Mouse (Mus musculus) small intestine, adult 2 months (tissue): ENCODE measurements at regions not wholly inside any gene's neighbourhood (a gene's known extent, or its start where the extent isn't known, plus 50 kb on each side); places are given as distances from the start of the nearest gene placed in this dataset.

Experiments
- H3K27ac ChIP-seq: fragments of 200-500 bp; 2 replicates; pipeline ENCODE4 v1.5.1; 2012; ENCODE audit warnings: low read depth, low read length, control low read depth, inconsistent platforms; ENCODE audit not compliant: insufficient read depth
- H3K27me3 ChIP-seq: fragments of 200-500 bp; 2 replicates; pipeline ENCODE4 v1.6.1; 2012; ENCODE audit warnings: mild to moderate bottlenecking, moderate library complexity, low read length, inconsistent platforms; ENCODE audit not compliant: control insufficient read depth, insufficient read depth
- H3K36me3 ChIP-seq: fragments of 200-500 bp; 2 replicates; pipeline ENCODE4 v1.6.1; 2012; ENCODE audit warnings: mild to moderate bottlenecking, low read length, control low read depth, inconsistent platforms; ENCODE audit not compliant: control insufficient read depth, insufficient read depth
- H3K4me1 ChIP-seq: fragments of 200-500 bp; 2 replicates; pipeline ENCODE4 v1.6.1; 2012; ENCODE audit warnings: low read length, inconsistent platforms, mixed read lengths; ENCODE audit not compliant: control insufficient read depth, insufficient read depth, insufficient read length
- H3K4me3 ChIP-seq: fragments of 200-500 bp; 2 replicates; pipeline ENCODE4 v1.5.1; 2012; ENCODE audit warnings: low read depth, mild to moderate bottlenecking, control low read depth, inconsistent platforms, low read length, moderate library complexity
- CTCF ChIP-seq: fragments of 200-500 bp; IDR thresholded peaks from 2 replicates; pipeline ENCODE4 v1.5.1; 2012; ENCODE audit warnings: low read depth, mild to moderate bottlenecking, control low read depth, inconsistent platforms, low read length, moderate library complexity, mixed read lengths; ENCODE audit not compliant: insufficient replicate concordance, insufficient read length; ENCODE audit errors: extremely low read depth
- POLR2A ChIP-seq: fragments of 200-500 bp; IDR thresholded peaks from 2 replicates; pipeline ENCODE4 v1.6.1; 2012; ENCODE audit warnings: low read depth, mild to moderate bottlenecking, control low read depth, inconsistent platforms, low read length, moderate library complexity
- WGBS: fragments of 180-500 bp; shearing (Covaris S2); methylation state at CpG from one replicate; pipeline ENCODE4 v1.1.7; 2018; 5-methylcytosine and 5-hydroxymethylcytosine counted together

- Histone ChIP-seq H3K36me3 (no peaks in the 10 kb centered on the region), H3K4me1 (no peaks in the 10 kb centered on the region), H3K4me3 (no peak overlapping the region), H3K27ac (no peak overlapping the region), H3K27me3 (no peaks in the 10 kb centered on the region)
- TF ChIP-seq POLR2A (no peak), CTCF (peak; percentile 38; the same call in 1 of the 2 replicates)
- WGBS = 21% methylated on average over 5 of the region's 5 CpGs
Observed at GRCm38 (mm10) chrX:21293666-21294065, 118.2 kb upstream of the Gm21876 start.

GRCm38 (mm10) chrX:21295460-21295859, 120.0 kb upstream of the Gm21876 start:
- Histone ChIP-seq H3K4me1 (no peaks in the 10 kb centered on the region), H3K4me3 (no peak overlapping the region), H3K27ac (no peak overlapping the region), H3K27me3 (no peaks in the 10 kb centered on the region), H3K36me3 (no peaks in the 10 kb centered on the region)
- WGBS = 16% methylated on average over 1 of the region's 1 CpGs
- TF ChIP-seq POLR2A (no peak), CTCF (no peak)

GRCm38 (mm10) chrX:21297349-21297748, 121.9 kb upstream of the Gm21876 start:
- no peak overlapping the region for H3K27ac ChIP-seq
- WGBS = 40% methylated on average over 6 of the region's 6 CpGs
- no peaks in the 10 kb centered on the region for H3K27me3 ChIP-seq
- no peak for TF ChIP-seq POLR2A
- no peak for TF ChIP-seq CTCF
- H3K4me1 ChIP-seq = no peaks in the 10 kb centered on the region
- H3K36me3 ChIP-seq = no peaks in the 10 kb centered on the region
- H3K4me3 ChIP-seq = no peak overlapping the region

GRCm38 (mm10) chrX:21334499-21335032, 149.8 kb upstream of the Agtr2 start:
- 41% methylated on average over 13 of the region's 13 CpGs for WGBS
- no peaks in the 10 kb centered on the region for H3K27me3 ChIP-seq
- TF ChIP-seq CTCF = no peak
- TF ChIP-seq POLR2A = no peak
- H3K27ac ChIP-seq = no peak overlapping the region
- no peaks in the 10 kb centered on the region for H3K4me1 ChIP-seq
- no peak overlapping the region for H3K4me3 ChIP-seq
- no peaks in the 10 kb centered on the region for H3K36me3 ChIP-seq

GRCm38 (mm10) chrX:21344397-21344796, 139.9 kb upstream of the Agtr2 start:
- 73% methylated on average over 1 of the region's 1 CpGs for WGBS
- no peaks in the 10 kb centered on the region for H3K36me3 ChIP-seq
- H3K27me3 ChIP-seq = no peaks in the 10 kb centered on the region
- no peaks in the 10 kb centered on the region for H3K4me1 ChIP-seq
- no peak for TF ChIP-seq POLR2A
- TF ChIP-seq CTCF = no peak
- H3K4me3 ChIP-seq = no peak overlapping the region
- H3K27ac ChIP-seq = no peak overlapping the region

GRCm38 (mm10) chrX:21350503-21350902, 133.8 kb upstream of the Agtr2 start:
- 25% methylated on average over 4 of the region's 4 CpGs for WGBS
- Histone ChIP-seq H3K4me3 (no peak overlapping the region), H3K27me3 (no peaks in the 10 kb centered on the region)

GRCm38 (mm10) chrX:21352350-21352749, 132.0 kb upstream of the Agtr2 start:
- no peak overlapping the region for H3K27ac ChIP-seq
- no peaks in the 10 kb centered on the region for H3K4me1 ChIP-seq
- no peak overlapping the region for H3K4me3 ChIP-seq
- no peaks in the 10 kb centered on the region for H3K36me3 ChIP-seq
- H3K27me3 ChIP-seq = no peaks in the 10 kb centered on the region
- TF ChIP-seq CTCF = no peak
- TF ChIP-seq POLR2A = no peak
- 56% methylated on average over 3 of the region's 3 CpGs for WGBS

More at GRCm38 (mm10) chrX:21350503-21350902, 133.8 kb upstream of the Agtr2 start:
- no peaks in the 10 kb centered on the region for H3K36me3 ChIP-seq
- H3K27ac ChIP-seq = no peak overlapping the region
- no peaks in the 10 kb centered on the region for H3K4me1 ChIP-seq
- TF ChIP-seq POLR2A (no peak), CTCF (no peak)
